Mouse (Mus musculus) T-cell, adult 66 days (primary cell): ENCODE measurements around the gene Ankrd39. TPM values are rescaled to one million over a fixed set of nuclear protein-coding genes. Genes with fewer than 3 reads are reported as not detected.

Source experiments
- total RNA-seq, 2 experiments: library from RNA; stranded (reverse); gene quantifications; 3 replicates in 1 of 2; 4 replicates in 1 of 2; pipeline ENCODE4 v1.2.4; 2023

Gene Ankrd39
- total RNA-seq = 10 to 100 TPM; 25.6 to 29.5 TPM

GRCm38 (mm10) chr1:36546888-36547471, at the start of gene Ankrd39:
Gene Ankrd39 (minus strand): TSS chr1:36547445.

GRCm38 (mm10) chr1:36558031-36558993, 11.1 kb upstream of the Ankrd39 start, which contains the start of gene Sema4c:
Gene Sema4c (minus strand): TSS chr1:36558349.

GRCm38 (mm10) chr1:36539186-36539585, 8.1 kb downstream of the Ankrd39 start, which contains the start of gene Gm42417:
Gene Gm42417 (minus strand): TSS chr1:36539429.

GRCm38 (mm10) chr1:36536783-36537182, 10.5 kb downstream of the Ankrd39 start, which contains the start of gene Ankrd23:
Gene Ankrd23 (minus strand): TSS chr1:36536883.

GRCm38 (mm10) chr1:36511289-36512021, 35.8 kb downstream of the Ankrd39 start, which contains the start of gene Cnnm3:
Gene Cnnm3 (plus strand): TSS chr1:36511867.

Other genes with a start within 250 kb of the Ankrd39 start
- gene Arid5a, start 239.7 kb downstream of the Ankrd39 start, total RNA-seq = 100 to 1,000 TPM; 272 to 274 TPM
- 100 to 1,000 TPM; 103 to 109 TPM for gene Kansl3, start 178.3 kb downstream of the Ankrd39 start, total RNA-seq
- not detected for gene Fer1l5, start 175.2 kb downstream of the Ankrd39 start, total RNA-seq
- 10 to 100 TPM; 30.2 to 35.3 TPM for gene Lman2l, start 102.2 kb downstream of the Ankrd39 start, total RNA-seq
- gene Cnnm4, start 75.8 kb downstream of the Ankrd39 start, total RNA-seq = 10 to 100 TPM; 13.8 to 20.3 TPM
- gene Cnnm3, start 35.6 kb downstream of the Ankrd39 start, total RNA-seq = 10 to 100 TPM; 50.9 to 51.0 TPM
- gene Ankrd23, start 10.6 kb downstream of the Ankrd39 start, total RNA-seq = 10 to 100 TPM; 33.3 to 33.7 TPM
- not detected for gene Gm42417, start 8.0 kb downstream of the Ankrd39 start, total RNA-seq
- gene Sema4c, start 10.9 kb upstream of the Ankrd39 start, total RNA-seq = 1 to 10 TPM in 1 of 2 experiments, under 1 TPM in 1; 0.99 to 1.1 TPM
- not detected for gene Fam178b, start 135.7 kb upstream of the Ankrd39 start, total RNA-seq
- gene Cox5b, start 144.0 kb upstream of the Ankrd39 start, total RNA-seq = 100 to 1,000 TPM; 206 to 247 TPM
- gene 4933424G06Rik, start 162.7 kb upstream of the Ankrd39 start, total RNA-seq = under 1 TPM in 1 of 2 experiments, not detected in 1; 0.99 TPM
- 100 to 1,000 TPM; 160 TPM for gene Actr1b, start 167.0 kb upstream of the Ankrd39 start, total RNA-seq
- 100 to 1,000 TPM; 232 to 237 TPM for gene Zap70, start 214.4 kb upstream of the Ankrd39 start, total RNA-seq